Mouse (Mus musculus) brain, embryonic 14.5 days (tissue): ENCODE measurements at regions not wholly inside any gene's neighbourhood (a gene's known extent, or its start where the extent isn't known, plus 50 kb on each side); places are given as distances from the start of the nearest gene placed in this dataset.

Source experiments
- CTCF ChIP-seq: fragments of 200-500 bp; IDR thresholded peaks from 2 replicates; pipeline ENCODE4 v1.5.1; 2012; ENCODE audit warnings: inconsistent platforms, mild to moderate bottlenecking, moderate library complexity, borderline replicate concordance; ENCODE audit not compliant: insufficient read depth, insufficient read length; ENCODE audit errors: extremely low read depth
- POLR2A ChIP-seq: fragments of 200-500 bp; IDR thresholded peaks from 2 replicates; pipeline ENCODE4 v1.6.1; 2012; ENCODE audit warnings: mild to moderate bottlenecking, inconsistent platforms, borderline replicate concordance; ENCODE audit not compliant: poor library complexity, insufficient read depth, insufficient read length, severe bottlenecking; ENCODE audit errors: extremely low read depth

DNA sequence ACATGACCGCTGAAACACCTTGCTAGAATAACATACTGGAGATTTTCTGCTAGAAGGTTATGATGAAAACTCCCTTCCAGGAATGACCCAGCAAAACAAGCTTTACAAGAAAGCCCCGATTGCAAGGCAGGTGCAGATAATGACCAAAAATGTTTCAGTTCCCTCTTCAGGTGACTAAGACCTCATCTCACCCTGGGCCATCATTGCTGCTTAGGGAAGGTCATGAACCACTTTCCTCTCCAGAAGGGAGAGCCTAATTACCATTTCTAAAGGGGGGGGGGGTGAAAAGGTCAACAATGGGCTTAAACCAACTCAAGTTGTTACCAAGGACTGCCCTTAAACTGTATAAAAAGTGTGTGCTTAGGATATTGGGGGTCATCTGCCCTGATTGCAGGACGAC lies 59.8 kb upstream of the Speer4c start:
- TF ChIP-seq CTCF (no peak), POLR2A (no peak)
